Mouse (Mus musculus) layer of hippocampus, adult 11-12 months (tissue): ENCODE results near the gene Fastkd1.
A peak's percentile ranks its signal among the peaks of the same experiment; 100 is the strongest.
"Not testable (repeated sequence)": the region's sequence is repeated elsewhere in the genome, so short reads cannot be mapped to it uniquely, and the experiment has no call there.

Source experiments
- DNase-seq: peaks from one replicate; pipeline ENCODE4 v3.0.0; 2022; ENCODE audit warnings: low spot score

Fastkd1 gene

DNA sequence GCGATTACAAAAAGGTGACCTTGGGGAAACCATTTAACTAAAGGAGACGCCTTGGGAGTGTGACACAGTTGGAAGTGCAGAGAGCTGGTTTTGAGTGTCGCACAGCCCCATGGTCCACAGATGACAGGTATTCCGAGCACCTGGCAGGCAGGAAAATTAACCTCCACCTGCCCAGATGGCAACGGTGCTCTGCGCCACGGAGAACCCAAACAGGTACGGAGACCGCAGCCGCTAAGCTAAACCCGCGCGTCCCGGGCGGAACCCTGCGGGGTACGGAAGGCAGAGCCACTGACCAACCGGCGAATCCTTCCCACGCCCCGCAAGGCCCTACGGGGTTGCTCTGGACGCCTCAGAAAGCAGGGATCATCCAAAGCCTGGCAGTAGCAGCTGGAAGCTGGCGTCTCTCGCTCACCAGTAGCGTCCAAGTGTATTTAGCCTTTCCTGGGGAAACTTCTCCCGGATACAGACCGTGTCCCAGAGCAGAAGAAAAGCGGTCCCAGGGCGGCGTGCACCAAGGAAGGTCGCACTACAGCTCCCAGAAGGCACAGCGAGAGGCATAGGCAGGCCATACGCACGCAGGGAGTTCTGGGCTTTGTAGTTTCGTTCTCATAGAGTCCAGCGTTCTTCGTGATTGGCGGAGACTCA, at the start of gene Fastkd1:
Gene Fastkd1 (minus strand): TSS at position 536 of the 645 bp plus-strand sequence.
- DNase-seq, result peak; percentile 90

DNA sequence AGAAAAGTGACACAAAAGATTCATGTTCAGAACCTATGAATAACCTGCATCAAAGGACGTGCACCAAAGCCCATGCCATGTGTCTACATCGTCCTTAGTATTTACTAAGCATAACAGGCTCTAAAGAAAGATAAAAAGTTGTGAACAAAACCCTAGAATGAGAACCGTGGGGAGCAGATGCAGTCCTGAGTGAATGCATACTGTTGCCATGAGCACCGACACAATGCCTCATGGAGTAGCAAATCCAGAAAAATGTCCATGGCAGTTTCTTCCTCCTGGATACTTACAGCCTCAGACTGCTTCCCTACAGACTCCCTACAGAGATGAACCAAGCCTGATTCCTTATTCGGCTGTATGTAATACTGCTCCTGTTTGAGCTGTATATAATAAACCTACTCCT, 47.7 kb upstream of the Fastkd1 start:
- no peak for DNase-seq

DNA sequence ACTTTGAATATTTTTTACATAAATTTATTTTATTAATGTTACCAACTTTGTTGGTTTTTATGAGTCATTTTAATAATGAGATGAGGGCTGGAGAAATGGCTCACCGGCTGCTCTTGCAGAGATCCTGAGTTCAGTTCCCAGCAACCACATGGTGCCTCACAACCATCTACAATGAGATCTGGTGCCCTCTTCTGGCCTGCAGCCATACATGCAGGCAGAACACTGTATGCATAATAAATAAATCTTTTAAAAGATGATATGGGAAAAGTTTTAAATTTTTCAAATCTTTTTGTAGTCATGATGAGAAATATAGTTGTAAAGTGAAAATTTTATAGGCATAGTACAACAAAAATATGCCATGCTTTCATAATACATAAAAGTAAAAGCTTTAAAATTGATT, 31.8 kb upstream of the Fastkd1 start:
- no peak for DNase-seq

DNA sequence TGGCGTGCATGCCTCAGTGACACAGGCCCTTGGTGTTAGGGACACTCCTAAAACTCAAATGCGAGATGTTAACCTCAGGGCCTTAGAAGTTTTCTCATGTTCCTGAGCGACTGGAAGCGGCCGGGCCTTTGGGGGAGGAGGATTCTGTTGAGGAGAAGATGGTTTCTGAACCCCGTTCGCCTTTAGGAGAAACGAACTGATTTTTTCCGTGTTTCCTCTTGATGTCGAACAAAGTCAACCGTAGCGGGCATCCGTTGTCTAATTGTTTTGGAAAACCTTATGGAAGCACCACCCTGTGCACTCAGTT, 10.2 kb upstream of the Fastkd1 start:
- DNase-seq, result no peak

DNA sequence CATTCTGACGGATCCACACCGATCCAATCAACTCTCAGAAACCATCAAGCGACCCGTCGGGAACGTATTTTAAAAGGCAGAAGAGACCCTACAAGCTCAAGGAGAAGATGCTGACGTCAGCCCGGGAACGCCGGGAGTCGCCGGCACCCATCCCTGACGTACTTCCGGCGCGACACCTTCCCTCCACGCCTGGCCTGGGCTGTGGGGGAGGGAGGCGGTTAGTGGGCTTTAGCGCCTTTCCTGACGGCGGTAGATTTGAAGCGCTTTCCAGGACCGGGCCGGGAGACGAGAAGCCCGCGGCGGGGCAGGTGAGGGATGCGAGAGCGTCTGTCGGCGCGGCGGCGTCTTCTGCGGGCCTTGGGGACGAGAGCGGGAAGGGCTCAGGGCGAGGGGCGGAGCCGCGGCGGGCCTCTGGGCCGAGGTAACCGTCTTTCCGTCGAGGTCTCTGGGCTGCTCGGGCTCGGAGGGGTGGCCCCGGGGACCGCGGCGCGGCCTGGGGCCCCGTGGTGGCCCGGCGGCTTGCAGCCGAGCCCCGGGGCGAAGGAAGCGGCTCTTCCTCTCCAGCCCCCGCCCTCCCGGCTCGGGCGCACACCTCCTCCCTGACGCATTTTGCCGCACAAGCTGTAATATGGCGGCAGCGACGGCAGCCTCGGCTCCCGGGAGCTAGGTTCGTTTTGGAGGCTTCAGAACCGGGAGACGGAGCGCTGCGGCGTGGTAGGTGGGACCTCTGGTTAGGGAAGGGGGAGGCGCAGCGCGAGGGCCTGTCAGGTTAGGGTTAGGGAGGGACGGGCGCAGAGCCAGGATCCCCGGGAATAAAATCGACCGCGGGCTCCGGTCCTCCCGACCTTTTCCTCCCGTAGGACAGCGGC, 9.6 kb upstream of the Fastkd1 start:
- DNase-seq, result peak; percentile 92

DNA sequence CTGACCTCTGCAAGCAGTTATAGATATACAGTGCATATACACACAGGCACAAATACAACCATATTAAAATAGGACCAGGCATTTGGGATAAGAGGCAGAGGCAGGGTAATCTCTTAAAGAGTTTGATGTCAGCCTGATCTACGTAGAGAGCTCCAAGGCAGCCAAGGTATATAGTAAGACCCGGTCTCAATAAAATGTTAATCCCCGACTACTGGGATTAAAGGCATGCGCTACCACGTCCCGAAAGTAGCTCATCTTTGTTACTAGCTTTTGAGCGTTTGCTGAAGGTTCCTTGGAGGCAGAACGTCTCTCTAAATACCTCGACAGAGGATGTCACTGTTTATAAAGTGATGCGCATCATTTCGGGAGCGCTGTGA, 8.9 kb upstream of the Fastkd1 start, which contains the start of gene Ppig:
Gene Ppig (plus strand): TSS at position 273 of the 377 bp plus-strand sequence.
- DNase-seq, result no peak

DNA sequence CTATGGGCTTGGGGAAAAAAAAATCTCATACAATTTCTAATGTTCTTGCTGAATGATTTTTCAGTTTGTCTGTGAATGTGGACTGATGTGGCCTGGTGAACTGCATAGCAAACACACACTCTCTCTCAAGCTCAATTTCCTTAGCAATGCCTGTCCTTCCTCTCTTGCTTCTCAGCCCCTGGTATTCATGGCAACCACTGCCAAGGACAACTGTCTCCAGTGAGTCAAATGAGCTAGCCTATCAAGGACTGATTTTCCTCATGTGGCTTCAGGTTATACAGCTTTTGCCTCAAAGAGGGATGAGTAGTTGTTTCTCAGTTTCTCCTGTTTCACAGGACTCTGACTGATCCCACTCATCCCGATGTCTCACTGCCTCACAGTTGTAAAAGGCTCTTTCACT, 5.8 kb upstream of the Fastkd1 start:
- DNase-seq, result no peak

DNA sequence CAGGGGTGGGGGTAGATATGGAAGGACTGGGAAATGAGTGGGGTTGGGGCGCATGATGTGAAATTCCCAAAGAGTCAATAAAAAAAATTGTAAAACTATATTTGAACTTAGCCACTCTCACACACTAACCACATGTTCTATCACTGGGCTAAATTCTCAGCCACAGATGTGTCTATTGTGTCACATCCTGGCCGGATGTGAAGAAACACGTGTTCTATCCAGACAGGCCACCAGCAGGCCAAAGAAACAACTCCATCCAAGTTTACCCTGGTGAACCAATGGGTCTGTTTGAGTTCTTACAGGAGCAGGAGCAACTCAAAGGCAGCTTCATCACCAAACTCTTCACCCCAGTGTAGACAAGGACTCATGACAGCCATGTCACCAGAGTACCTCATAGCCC, 3.2 kb upstream of the Fastkd1 start:
- no peak for DNase-seq

DNA sequence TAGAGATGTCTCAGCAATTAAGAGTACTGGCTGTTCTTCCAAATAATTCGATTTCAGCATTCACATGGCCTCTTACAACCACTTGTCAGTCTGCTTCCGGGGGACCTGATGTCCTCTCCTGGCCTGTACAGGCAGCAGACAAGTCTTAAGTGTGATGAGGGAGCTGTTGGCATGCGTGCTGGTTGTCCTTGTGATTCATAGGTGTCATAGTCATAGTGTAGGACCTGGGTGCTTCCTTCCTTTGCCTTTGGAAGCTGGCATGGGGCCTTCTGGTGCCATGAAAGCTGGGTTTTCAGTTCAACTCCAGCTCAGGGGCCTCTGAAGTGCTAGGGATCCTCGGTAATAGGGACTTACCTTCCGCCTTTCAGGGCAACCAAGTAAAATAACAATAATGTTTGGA, 810 bp upstream of the Fastkd1 start:
- no peak for DNase-seq

DNA sequence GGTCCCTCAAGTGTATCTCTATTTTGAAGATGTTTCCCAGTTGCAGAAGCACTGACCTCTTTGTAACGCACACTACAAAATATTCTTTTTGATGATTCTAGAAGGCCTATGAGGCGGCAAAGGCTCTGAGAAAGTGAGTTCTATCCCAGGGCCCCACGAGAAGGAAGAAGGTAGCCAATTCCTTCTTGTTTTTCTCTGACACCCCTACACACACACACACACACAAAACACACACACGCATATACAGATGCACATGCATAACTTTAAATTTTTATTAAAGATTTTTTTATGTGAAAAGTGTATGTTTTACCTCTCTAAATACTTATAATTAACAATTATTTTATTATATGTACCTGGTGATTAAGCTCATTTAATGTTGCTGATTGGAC, 304 bp upstream of the Fastkd1 start:
- no peak for DNase-seq

DNA sequence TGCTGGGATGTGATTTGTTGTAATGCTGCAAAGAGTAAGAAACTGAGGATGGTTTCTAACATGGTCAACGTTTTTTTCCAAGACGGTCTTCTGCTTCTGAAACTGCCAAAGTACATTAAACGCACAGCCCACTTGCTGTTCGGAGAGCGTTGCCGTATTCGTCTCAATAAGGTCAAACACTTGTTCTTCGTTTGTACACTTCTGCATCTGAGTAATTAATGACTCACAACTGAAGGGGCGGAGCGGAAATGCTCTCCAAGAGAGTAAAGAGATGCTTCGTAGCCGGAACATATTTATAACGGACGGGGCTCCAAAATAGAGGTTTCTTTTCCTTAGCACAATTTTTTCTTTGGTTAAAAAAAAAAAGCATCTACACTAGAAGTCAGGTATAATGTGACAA, 1.1 kb downstream of the Fastkd1 start:
- no peak for DNase-seq

DNA sequence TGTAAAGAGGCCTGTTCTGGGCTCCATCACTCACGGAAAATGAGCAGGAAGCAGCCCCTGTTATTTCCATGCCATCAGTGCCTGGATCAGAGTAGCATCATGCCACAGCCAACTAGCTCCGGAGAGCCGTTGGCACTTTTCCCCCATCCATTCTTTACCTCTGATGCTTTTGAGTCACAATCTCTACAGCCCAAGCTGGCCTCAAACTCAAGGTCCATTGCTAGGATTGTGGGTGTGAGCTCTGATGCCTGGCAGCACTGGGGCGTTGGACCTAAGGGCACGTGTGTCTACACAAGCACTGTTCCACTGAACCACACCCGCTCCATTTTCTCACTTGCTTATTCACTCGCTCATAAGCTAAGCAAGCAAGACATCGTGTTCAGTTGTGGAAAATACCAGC, 12.9 kb downstream of the Fastkd1 start:
- DNase-seq, result no peak

DNA sequence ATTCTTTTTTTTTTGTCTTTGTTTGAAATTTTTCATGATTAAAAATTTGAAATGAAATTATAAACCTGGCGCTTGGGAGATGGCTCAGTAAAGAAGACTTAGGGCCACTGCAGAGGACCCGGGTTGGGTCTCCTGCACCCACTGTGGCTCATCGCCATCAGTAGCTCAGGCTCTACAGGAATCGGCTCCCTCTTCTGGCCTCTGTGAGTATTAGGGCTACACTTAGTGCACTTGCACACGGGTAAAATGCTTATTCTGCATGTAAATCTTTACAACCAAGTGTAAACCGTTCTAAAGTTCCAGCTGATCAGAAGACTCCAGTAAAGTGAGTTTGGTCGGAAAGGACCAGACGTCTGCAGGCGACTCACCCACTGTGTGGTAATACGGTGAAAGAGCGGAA, 19.8 kb downstream of the Fastkd1 start:
- no peak for DNase-seq

DNA sequence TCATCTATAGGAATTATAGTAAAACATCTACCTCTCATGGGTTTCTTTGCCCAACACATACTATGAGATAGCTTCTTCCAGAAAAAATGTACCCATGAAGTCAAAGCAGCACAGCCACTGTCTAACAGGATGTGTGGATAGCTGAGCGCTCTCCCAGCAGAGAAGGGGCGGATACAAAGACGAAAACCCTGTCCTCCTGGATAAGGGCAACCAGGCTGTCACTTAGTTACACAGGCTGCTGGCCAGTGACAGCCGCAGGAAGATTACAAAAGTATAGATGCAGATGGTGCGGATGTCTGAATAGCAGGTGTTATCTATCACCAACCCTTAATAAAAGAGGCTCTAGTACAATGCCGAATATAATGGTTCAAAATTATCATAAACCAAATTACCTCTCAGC, 22.5 kb downstream of the Fastkd1 start:
- no peak for DNase-seq

DNA sequence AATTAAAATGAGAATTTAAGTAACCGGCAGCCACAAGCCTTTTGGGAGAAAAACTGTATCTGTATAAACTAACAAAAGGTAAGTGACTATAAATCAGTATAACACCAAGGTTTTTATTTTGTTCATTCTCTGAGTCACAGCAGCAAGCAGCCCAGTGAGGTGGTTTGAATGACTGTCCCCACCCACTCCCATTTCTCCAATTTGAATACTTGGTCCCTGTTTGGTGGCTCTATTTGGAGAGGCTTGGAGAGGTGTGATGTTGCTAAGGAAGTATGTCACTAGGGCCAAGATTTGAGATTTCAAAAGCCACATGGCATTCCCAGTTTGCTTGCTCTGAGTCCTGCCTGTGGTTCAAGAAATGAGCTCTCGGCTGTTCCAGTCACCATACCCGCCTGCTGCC, 23.1 kb downstream of the Fastkd1 start:
- no peak for DNase-seq

DNA sequence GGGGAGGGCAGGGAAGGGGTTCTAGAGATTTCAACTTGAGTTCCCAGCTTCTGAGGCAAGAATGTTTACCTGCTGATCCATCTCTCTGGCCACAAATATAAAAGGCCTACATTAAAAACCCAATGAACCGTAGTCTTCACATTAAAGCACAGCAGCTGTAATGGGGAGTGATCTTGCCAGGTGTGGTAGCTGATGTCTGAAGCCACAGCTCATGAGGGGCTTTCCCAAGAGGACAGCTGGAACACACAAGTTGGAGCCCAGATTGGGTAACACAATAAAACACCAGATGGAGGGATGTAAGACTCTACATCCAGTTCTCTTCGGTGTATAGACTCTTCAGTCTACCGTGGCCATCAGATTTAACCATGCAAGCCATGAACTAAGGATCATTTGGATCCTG, 28.8 kb downstream of the Fastkd1 start:
- no peak for DNase-seq

DNA sequence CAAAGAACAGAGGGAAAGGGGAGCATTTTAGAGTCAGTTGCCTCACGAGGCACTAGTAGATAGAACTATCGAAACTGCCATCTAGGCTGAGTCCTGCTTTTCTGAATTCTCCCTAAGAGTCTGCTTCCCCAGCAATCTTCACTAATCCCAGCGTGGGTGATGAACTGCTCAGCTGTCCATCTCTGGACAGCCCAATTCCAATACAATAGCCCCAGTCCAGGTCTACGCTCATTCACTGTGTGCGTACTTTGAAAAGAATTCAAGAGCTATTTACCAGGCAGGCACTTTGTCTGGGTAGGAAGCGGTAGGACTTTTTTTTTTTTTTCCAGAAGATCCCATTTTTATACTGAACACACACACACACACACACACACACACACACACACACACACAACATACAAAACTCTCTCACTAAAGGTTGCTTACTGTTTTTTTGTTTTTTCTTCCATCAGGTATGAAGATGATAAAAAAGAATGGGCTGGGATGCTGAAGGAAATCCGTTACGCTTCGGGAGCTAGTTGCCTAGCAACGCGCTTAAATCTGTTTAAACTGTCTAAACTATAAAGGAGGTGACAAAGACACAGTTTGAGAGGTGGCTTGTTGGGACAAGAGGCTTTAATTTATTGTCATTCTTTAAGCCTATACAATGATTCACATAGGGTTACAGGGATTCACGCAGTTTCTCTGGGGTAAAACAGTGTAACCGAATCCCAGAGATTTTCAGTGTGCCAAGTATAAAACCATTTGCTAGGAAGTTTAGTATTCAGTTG, 30.1 kb downstream of the Fastkd1 start:
- no peak for DNase-seq

DNA sequence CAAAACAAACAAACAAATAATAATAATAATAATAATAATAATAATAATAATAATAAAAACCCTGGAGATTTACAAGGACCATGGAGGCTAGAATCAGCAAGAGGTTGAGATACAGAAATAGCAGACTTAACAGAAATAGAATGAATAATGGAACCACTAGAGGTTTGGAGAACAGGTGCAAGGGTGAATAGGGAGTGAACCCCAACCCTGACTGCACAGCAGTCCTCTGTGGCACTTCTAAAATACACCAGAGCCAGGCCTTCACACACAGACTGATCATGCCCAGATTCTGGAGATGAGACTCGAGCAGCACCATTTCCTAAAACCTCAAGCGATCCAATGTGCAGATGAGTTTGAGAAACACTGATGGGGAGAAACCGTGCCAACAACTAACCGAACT, 31.4 kb downstream of the Fastkd1 start:
- DNase-seq, result no peak

DNA sequence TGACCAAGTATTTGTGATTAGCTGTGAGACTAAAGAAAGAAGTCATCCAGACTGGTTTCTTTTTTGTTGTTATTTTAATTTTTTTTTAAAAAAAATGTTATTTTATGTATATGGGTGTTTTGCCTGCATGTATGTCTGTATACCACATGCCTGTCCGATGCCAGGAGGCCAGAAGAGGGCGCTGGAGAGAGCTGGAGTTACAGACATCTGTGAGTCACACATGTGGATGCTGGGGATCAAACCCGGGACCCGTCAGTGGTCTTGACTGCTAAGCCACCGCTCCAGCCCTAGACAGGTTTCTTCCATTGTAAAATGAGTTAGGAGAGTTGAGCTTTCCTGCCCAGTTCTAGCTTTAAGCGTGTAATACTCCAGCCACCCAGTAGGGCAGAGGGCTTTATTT, 33.3 kb downstream of the Fastkd1 start:
- DNase-seq, result no peak

DNA sequence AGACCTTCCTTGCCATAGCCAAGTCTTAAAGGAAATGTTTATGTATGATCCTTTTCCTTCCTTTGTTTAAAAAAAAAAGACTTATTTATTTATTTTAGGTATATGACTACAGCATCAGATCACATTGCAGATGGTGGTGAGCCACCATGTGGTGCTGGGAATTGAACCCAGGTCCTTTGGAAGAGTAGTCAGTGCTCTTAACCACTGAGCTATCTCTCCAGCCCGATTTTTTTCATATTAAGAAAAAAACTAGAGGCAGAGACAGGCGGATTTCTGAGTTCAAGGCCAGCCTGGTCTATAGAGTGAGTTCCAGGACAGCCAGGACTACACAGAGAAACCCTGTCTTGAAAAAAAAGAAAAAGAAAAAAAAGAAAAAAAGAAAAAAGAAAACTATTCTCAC, 36.1 kb downstream of the Fastkd1 start:
- not testable (repeated sequence) for DNase-seq

DNA sequence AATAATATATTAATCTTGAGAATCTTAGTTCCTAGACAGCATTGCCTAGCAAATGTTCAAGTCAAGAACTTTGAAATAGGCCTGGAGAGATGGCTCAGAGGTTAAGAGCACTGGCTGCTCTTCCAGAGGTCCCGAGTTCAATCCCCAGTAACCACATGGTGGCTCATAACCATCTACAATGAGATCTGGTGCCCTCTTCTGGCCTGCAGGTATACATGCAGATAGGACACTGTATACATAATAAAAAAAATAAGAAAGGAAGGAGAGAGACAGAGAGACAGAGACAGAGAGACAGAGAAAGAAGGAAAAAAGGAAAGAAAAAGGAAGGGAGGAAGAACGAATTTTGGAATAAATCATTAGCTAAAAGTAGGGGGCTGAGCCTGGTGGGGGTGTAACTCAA, 36.6 kb downstream of the Fastkd1 start:
- DNase-seq, result no peak

DNA sequence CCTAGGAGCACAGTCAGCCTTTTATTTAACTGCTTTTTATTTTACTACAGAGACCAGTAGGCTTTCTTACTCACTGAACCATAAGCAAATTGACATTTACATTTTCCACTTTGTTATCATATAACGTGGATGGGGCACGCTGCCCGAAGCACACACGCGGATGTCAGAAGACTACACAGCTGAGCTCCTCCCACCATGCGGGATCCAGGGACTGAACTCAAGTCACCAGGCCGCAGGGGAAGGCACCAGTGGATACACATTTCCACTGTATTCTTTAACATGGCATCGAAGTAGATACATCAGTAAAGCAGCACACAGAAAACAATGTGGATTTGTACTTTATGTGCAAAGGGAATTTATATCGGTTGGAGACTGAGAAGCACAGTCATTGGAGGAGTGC, 38.0 kb downstream of the Fastkd1 start:
- no peak for DNase-seq

DNA sequence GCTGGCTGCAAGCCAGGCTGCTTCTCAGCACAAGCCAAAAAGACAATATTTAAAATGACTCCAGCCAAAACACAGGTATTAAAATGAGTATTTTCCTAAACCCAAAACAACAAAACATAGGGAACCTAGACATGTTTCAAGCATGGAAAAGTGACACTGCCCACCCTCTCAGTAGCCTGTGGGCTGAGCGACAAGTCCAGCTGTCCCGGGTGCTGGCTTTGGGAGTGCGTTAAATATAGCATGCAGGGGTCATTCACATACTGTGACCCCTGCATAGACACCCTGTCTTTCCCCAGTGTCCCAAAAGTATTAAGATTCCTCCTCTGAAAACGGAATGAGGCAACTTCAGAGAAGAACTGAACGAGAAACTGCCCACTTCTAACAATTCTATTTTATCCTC, 39.6 kb downstream of the Fastkd1 start:
- no peak for DNase-seq
